Mouse (Mus musculus) gastrocnemius, adult 2 months (tissue): ENCODE data around the gene Bcl9l. TPM values are rescaled to one million over a fixed set of nuclear protein-coding genes. Genes with fewer than 3 reads are reported as not detected.

Experiments
- DNase-seq: peaks from one replicate; pipeline ENCODE4 v3.0.0; 2022
- H3K27ac ChIP-seq: fragments of 200-600 bp; 2 replicates; pipeline ENCODE4 v1.8.1; 2022; ENCODE audit warnings: mild to moderate bottlenecking
- H3K4me3 ChIP-seq: fragments of 200-600 bp; 2 replicates; pipeline ENCODE4 v1.8.1; 2022; ENCODE audit warnings: mild to moderate bottlenecking, moderate library complexity
- CTCF ChIP-seq: fragments of 200-600 bp; IDR thresholded peaks from 2 replicates; pipeline ENCODE4 v1.8.1; 2022; ENCODE audit warnings: antibody characterized with exemption, mild to moderate bottlenecking, moderate library complexity
- intact Hi-C: fragments of 180-260 bp; cut with DNase I; formaldehyde crosslinking; loops from one replicate; pipeline ENCODE4 v1.15.1; 2025
- total RNA-seq, 2 experiments: library from RNA; stranded (reverse); gene quantifications; 2 replicates each; pipeline ENCODE4 v1.2.3; 2021

The Bcl9l gene
- total RNA-seq, 2 experiments from 2014 or later: 38.3 to 43.6 TPM

DNA sequence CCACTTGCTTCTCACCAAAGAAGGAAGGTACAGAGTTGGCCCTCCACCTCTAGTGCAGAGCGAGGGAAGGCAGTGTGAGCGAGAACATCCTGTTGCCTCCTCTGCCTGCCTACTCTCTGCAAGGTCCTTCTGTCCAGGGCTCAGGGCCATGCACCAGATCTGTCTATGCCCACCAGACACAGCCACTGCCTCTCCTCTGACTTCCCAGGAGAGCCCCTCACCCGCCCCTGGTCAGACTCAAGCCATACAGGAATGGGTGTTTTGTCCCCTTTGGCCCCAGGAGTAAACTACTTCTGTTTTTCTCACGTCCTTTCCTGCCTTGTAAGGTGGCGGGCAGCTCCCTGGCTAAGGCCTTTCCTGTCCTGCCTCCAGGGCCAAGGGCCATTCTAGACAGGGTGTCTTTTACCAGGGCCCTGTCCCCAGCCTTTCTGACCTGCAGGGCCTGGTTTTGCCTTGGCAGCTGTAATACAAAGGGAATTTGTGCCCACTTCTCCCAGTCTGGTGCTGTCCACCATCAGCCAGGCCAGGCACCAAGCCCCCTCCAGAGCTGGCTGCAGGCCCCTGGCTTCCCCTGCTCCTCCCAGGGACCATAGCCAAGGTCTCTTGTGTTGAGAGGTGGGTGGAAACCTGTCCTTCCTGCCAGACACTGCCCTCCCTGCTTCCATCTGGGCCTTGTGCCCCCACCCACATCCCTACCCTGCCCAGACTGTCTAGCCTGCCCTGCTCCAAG is 28.4 kb downstream of the Bcl9l start:
- TF ChIP-seq CTCF: no peak
- H3K4me3 ChIP-seq: peak overlapping the region; percentile 66
- intact Hi-C loops: loop anchor here (2.0 to 10.0 kb wide), 2 partner anchors 54 to 94 kb away; partner anchors contain the start of genes Cxcr5 and Ddx6
- peak overlapping the region; percentile 86 for H3K27ac ChIP-seq
- peak; percentile 73 for DNase-seq

DNA sequence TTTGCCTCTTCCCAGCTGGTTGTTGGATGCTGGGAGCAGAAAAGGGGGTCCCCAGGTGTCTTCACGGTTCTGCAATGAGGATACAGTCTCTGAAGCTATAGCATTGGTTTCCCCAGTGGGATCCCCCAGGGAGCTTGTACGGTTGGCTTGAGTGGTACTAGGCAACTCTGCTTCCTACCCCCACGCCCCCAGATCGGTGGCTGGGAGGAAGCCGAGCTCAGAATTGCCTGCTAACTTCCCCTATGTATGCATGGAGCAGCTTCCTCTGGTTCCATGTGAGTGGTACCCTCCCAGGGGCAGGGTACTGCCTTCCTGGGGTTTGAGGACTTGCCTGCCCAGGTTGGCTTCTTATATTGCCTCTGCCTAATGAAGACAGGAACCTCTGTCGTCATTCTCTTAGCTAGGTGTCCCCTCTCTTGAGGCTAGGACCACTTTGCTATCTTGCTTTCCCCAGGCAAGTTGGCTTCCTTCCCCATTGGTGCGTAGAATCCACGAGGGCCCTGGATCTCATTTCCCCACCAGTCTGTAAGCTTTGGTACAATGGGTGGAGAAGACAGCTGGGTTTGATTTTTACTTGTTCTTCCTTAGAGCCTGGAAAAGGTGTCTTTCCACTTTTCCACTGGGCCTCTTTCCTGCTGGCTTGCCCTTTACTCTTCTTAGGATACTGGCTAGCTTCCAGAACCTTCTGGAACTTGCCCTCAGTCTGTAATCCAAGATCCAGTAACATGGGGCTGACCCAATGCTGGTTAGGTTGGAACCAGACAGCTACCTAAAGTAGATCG is 29.5 kb downstream of the Bcl9l start:
- no peak for DNase-seq
- Histone ChIP-seq H3K27ac (peak overlapping the region; percentile 86), H3K4me3 (no peak overlapping the region)
- intact Hi-C loops: loop anchor here (2.0 to 10.0 kb wide), 2 partner anchors 53 to 93 kb away; partner anchors contain the start of genes Cxcr5 and Ddx6
- no peak for TF ChIP-seq CTCF

DNA sequence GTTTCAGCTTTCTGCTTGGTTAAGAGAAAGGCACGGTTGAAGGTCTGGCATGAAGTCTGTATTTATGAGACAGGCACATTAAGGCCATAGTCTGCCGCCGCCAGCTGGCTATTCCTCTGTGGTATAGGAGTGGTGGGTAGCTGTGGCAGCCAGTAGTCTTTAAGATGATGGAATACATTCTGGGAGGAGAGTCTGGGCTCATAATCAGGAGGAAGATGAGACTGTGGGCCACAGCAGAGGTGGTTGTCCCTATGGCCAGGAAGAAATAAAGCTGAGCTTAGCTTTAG is 30.0 kb downstream of the Bcl9l start:
- Histone ChIP-seq H3K4me3 (0 out of 2 replicates have a peak overlapping the region, but pooled peaks have one; percentile 13), H3K27ac (peak overlapping the region; percentile 86)
- no peak for TF ChIP-seq CTCF
- intact Hi-C loops: loop anchor here (10.0 kb wide), 1 partner anchor 52 kb away; the partner anchor contains the start of gene Cxcr5
- peak; percentile 75 for DNase-seq

DNA sequence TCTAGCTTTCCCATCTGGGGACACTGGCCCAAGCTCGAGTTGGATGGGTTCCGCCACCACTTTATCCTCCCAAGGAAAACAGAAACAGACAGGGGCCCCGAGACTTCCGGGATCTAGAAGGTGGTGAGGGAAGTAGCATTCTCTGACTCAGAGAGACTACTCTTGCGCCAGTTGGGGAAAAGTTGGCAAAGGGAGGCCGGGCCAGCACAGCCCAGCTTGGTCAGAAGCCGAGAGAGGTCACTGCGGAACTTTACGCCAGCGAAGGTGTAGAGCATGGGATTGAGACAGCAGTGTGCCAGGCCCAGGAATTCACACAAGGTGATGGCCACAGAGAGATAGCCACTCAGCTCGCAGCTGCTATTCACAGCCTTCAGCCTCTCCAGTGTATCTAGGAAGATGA is 30.5 kb downstream of the Bcl9l start:
- no peak for TF ChIP-seq CTCF
- peak; percentile 78 for DNase-seq
- H3K27ac ChIP-seq: peak overlapping the region; percentile 86
- intact Hi-C loops: loop anchor here (10.0 kb wide), 1 partner anchor 52 kb away; the partner anchor contains the start of gene Cxcr5
- 0 out of 2 replicates have a peak overlapping the region, but pooled peaks have one; percentile 13 for H3K4me3 ChIP-seq

- TF ChIP-seq CTCF: no peak
- Histone ChIP-seq H3K27ac (peak overlapping the region; percentile 86), H3K4me3 (no peak overlapping the region)
- peak; percentile 35 for DNase-seq
- intact Hi-C loops: loop anchor here (10.0 kb wide), 1 partner anchor 51 kb away; the partner anchor contains the start of gene Cxcr5
Observed at GRCm38 (mm10) chr9:44513610-44514009, 31.0 kb downstream of the Bcl9l start.

DNA sequence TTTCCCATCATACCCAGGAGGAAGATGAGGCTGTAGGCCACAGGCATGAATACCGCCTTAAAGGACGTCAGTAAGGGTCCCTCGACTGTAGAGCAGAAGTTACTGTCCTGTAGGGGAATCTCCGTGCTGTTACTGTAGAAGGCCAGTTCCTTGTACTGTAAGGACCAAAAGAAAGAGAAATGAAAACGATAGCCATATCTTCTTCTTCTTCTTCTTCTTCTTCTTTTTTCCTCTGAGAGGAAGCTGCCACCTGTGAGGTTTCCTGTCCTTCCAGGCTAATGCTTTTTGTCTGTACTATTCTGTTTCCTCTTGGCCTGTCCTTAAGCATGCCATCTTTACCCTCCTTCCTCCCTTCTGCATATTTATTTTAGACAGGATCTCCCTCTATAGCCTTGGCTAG is 31.5 kb downstream of the Bcl9l start:
- DNase-seq: no peak
- H3K4me3 ChIP-seq: no peak overlapping the region
- intact Hi-C loops: loop anchor here (10.0 kb wide), 1 partner anchor 51 kb away; the partner anchor contains the start of gene Cxcr5
- peak overlapping the region; percentile 86; the same call in 1 of the 2 replicates for H3K27ac ChIP-seq
- no peak for TF ChIP-seq CTCF

DNA sequence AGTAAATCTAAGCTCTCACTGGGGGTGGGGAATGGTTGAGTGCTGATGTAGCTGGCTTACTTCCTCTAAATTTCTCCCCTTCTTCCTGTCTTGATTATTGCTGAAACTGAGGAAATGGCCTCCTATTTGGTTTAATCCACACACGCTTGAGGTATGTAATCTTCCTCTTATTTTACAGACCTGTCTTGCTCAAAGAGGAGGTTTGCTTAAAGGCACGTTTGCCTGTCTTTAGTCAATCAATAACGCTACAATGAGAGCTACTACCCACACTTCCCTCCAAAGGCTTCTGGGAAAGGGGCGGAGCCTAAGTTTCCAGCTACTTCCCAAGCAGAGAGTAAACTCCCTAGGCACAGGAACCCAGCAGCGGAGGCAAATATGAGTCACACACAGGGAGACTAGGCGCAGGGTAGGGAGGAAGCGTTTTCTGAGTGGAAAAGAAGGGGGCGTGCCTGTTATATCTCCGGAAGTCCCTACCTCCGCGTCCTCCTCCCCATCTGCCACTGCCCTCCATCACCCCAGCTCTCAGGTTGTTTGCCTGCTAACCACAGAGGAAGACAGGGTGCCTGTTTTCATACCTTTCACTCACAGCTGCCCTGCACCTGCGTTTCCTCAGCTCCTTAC is 32.6 kb downstream of the Bcl9l start:
- intact Hi-C loops: loop anchor here (10.0 kb wide), 1 partner anchor 50 kb away; the partner anchor contains the start of gene Cxcr5
- peak overlapping the region; percentile 60 for H3K27ac ChIP-seq
- no peak for TF ChIP-seq CTCF
- H3K4me3 ChIP-seq: peak overlapping the region; percentile 30
- peak; percentile 57 for DNase-seq

DNA sequence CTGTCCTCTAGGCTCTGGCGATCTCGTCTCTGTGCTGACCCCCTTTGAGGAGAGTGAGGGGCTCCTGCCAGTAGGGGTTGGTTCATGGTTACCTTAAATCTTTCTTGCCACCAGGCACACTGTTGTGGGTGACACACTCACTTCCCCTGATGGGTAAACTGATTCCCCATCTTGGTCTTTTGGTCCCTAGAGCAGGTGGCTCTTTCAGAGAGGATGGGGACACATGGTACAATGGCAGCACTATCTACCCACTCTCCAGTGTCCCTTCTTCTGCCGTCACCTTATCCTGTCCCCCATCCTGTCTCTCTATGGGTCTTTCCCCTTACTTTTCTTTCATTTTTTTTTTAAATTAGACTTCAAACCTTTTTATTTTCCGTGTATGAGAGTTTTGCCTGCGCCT is 33.3 kb downstream of the Bcl9l start:
- DNase-seq: no peak
- Histone ChIP-seq H3K4me3 (no peak overlapping the region), H3K27ac (peak overlapping the region; percentile 60)
- intact Hi-C loops: loop anchor here (10.0 kb wide), 1 partner anchor 49 kb away; the partner anchor contains the start of gene Cxcr5
- no peak for TF ChIP-seq CTCF

DNA sequence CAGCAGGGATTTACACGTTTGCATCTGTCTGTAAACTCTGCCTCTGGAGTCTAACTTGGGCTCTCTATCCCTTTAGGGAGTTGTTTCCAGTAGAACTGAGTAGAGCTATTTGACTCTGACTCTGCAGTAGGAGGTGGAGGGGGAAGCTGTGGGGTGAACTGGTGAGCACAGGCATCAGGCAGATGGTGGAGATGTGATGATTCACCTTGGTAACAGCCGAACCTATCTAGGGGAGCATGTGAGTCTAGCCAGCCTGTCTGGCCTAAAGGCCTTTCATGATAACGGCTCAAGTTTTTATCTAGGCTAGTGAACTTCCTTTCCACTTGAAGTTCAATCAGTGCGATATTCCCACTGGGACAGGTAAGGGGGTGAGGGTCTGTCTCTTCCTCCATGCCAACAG is 34.7 kb downstream of the Bcl9l start:
- Histone ChIP-seq H3K4me3 (no peak overlapping the region), H3K27ac (0 out of 2 replicates have a peak overlapping the region, but pooled peaks have one; percentile 49)
- intact Hi-C loops: loop anchor here (10.0 kb wide), 1 partner anchor 47 kb away; the partner anchor contains the start of gene Cxcr5
- no peak for TF ChIP-seq CTCF
- no peak for DNase-seq

GRCm38 (mm10) chr9:44518068-44518467 is 35.4 kb downstream of the Bcl9l start:
- TF ChIP-seq CTCF: no peak
- intact Hi-C loops: loop anchor here (10.0 kb wide), 1 partner anchor 47 kb away; the partner anchor contains the start of gene Cxcr5
- Histone ChIP-seq H3K27ac (peak overlapping the region; percentile 49; the same call in 1 of the 2 replicates), H3K4me3 (no peak overlapping the region)
- DNase-seq: peak; percentile 28

- H3K27ac ChIP-seq: no peak overlapping the region
- intact Hi-C loops: no loop called here
- no peak overlapping the region for H3K4me3 ChIP-seq
- DNase-seq: no peak
- TF ChIP-seq CTCF: no peak
Observed at GRCm38 (mm10) chr9:44521927-44522326, 39.3 kb downstream of the Bcl9l start.

DNA sequence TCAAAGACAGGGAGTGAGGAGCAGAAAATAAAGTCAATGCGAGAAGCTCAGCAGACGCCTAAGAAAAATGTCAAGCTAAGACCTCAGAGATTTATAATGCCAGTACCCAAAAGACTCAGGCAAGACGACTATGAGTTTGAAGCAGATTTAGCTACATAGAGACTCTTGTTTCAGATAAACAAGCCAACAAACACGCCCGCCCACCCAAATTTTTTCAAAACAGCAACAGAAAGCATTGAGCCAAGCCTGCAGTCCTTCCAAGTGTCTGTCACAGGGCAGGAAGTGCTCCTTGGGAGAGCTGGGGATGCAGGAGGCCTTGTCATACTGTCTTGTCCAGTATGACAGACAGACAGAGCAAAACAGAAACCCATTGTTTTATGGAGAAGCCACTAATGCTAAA is 41.1 kb downstream of the Bcl9l start:
- Histone ChIP-seq H3K27ac (no peak overlapping the region), H3K4me3 (no peak overlapping the region)
- intact Hi-C loops: no loop called here
- no peak for DNase-seq
- TF ChIP-seq CTCF: no peak
